Mouse (Mus musculus): ENCODE results near the gene Ackr4. TPM values are rescaled to one million over a fixed set of nuclear protein-coding genes. Genes with fewer than 3 reads are reported as not detected.

Gene Ackr4
- total and polyA plus RNA-seq, 2 experiments from 2014 or later, result 6.7 to 18.8 TPM

DNA sequence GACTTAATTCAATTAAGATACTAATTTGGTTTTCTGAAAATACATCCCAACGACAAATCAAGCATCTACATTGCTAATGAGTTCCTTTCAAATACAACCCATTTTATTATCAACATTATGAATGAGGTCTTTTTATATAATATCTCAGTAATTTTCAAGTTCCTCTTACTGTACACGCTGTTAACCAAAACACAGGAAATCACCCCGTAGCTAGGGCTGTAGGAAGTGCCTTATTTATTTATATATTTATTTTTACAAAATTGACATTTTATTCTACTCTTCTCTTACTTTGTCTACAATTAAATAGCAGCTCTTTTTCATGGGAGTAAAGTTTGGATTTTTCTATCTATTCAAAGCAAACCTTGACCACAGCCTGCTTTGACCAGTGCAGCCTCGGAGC is 87.0 kb downstream of the Ackr4 start:
- H3K36me3 ChIP-seq (replicated peaks; ENCODE audit: control insufficient read depth, insufficient read depth, low read length), result peaks cover 12% of the 10 kb centered on the region
- H3K9me3 ChIP-seq (replicated peaks; ENCODE audit: control insufficient read depth, low read length), result no peaks in the 10 kb centered on the region
- H3K4me1 ChIP-seq (ENCODE audit: control insufficient read depth, insufficient read depth), result no peaks in the 10 kb centered on the region
- no peak overlapping the region for H3K4me3 ChIP-seq (ENCODE audit: low read depth, low read length)
- TF ChIP-seq EP300 (IDR thresholded peaks at IDR 0.05; ENCODE audit: low read depth), result no peak
- no peak for TF ChIP-seq CTCF (IDR thresholded peaks at IDR 0.05; ENCODE audit: low read depth)
- no peaks in the 10 kb centered on the region for H3K27me3 ChIP-seq (ENCODE audit: control insufficient read depth, insufficient read depth, low read length)
- DNase-seq (ENCODE audit: low spot score) (no peak), ATAC-seq (ENCODE audit: insufficient read depth, low read depth) (no peak)
- H3K9ac ChIP-seq (replicated peaks; ENCODE audit: low read depth, low read length), result no peak overlapping the region
- H3K4me2 ChIP-seq (ENCODE audit: low read depth, low read length), result no peak overlapping the region
- no peak overlapping the region for H3K27ac ChIP-seq (ENCODE audit: low read depth)
- 86% methylated on average over 4 of the region's 4 CpGs for WGBS

DNA sequence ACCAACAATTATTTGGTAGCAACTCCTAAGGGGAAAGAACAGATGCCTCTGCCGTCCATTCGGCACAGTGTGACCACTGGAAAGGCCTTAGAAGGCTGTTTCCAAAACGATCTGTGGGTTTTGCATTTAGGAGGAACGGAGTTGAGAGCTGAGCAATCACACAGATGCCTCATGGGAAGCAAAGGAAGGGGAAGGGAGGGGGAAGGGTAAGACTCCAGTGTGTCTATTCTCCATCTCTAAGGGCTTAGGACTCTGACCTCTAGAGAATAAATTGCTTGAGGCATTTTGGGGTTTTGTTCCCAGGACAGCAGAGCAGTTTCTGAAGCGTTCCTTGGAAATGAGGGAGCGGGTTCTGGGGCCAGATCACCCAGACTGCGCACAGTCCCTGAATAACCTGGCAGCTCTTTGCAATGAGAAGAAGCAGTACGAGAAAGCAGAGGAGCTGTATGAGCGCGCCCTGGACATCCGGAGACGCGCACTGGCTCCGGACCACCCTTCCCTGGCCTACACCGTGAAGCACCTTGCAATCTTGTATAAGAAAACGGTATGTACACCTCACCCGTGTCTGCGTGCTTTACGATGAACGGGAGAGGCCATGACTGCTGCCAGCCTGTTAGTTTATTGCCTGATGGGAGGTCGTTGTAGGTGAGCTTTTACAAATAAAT is 87.6 kb downstream of the Ackr4 start:
- TF ChIP-seq EP300 (IDR thresholded peaks at IDR 0.05; ENCODE audit: low read depth), result no peak
- TF ChIP-seq CTCF (IDR thresholded peaks at IDR 0.05; ENCODE audit: low read depth), result no peak
- H3K27ac ChIP-seq (ENCODE audit: low read depth), result no peak overlapping the region
- H3K9ac ChIP-seq (replicated peaks; ENCODE audit: low read depth, low read length), result no peak overlapping the region
- peaks cover 12% of the 10 kb centered on the region for H3K36me3 ChIP-seq (replicated peaks; ENCODE audit: control insufficient read depth, insufficient read depth, low read length)
- H3K4me3 ChIP-seq (ENCODE audit: low read depth, low read length), result no peak overlapping the region
- no peaks in the 10 kb centered on the region for H3K4me1 ChIP-seq (ENCODE audit: control insufficient read depth, insufficient read depth)
- no peak overlapping the region for H3K4me2 ChIP-seq (ENCODE audit: low read depth, low read length)
- no peaks in the 10 kb centered on the region for H3K27me3 ChIP-seq (ENCODE audit: control insufficient read depth, insufficient read depth, low read length)
- H3K9me3 ChIP-seq (replicated peaks; ENCODE audit: control insufficient read depth, low read length), result no peaks in the 10 kb centered on the region
- 90% methylated on average over 21 of the region's 21 CpGs for WGBS
- ATAC-seq (ENCODE audit: insufficient read depth, low read depth), result no peak
- no peak for DNase-seq (ENCODE audit: low spot score)

DNA sequence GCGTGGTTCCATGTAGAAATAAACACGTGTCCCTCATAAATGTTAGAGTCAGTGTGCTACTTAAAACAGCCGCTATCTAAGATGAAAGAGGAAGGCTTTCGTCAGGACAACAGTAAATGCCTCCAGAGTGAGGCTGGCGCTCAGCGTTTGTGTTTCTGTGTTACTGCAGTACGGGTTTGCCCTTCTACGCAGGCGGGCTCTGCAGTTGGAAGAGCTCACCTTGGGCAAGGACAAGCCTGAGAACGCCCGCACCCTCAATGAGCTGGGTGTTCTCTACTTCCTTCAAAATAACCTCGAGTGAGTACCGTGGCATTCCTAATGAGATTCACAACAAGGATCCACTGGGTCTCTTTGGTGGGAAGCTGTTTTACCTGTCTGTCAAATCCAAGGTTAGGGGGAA is 88.5 kb downstream of the Ackr4 start:
- H3K9ac ChIP-seq (replicated peaks; ENCODE audit: low read depth, low read length), result no peak overlapping the region
- WGBS, result 67% methylated on average over 13 of the region's 13 CpGs
- TF ChIP-seq CTCF (IDR thresholded peaks at IDR 0.05; ENCODE audit: low read depth) (no peak), EP300 (IDR thresholded peaks at IDR 0.05; ENCODE audit: low read depth) (no peak)
- H3K27ac ChIP-seq (ENCODE audit: low read depth), result peak overlapping the region; percentile 24
- no peaks in the 10 kb centered on the region for H3K27me3 ChIP-seq (ENCODE audit: control insufficient read depth, insufficient read depth, low read length)
- H3K9me3 ChIP-seq (replicated peaks; ENCODE audit: control insufficient read depth, low read length), result no peaks in the 10 kb centered on the region
- H3K4me3 ChIP-seq (ENCODE audit: low read depth, low read length), result no peak overlapping the region
- no peak overlapping the region for H3K4me2 ChIP-seq (ENCODE audit: low read depth, low read length)
- no peak; the same call in 1 of the 2 replicates for ATAC-seq (ENCODE audit: insufficient read depth, low read depth)
- H3K4me1 ChIP-seq (ENCODE audit: control insufficient read depth, insufficient read depth), result no peaks in the 10 kb centered on the region
- H3K36me3 ChIP-seq (replicated peaks; ENCODE audit: control insufficient read depth, insufficient read depth, low read length), result peaks cover 14% of the 10 kb centered on the region
- DNase-seq (ENCODE audit: low spot score), result peak; percentile 11

DNA sequence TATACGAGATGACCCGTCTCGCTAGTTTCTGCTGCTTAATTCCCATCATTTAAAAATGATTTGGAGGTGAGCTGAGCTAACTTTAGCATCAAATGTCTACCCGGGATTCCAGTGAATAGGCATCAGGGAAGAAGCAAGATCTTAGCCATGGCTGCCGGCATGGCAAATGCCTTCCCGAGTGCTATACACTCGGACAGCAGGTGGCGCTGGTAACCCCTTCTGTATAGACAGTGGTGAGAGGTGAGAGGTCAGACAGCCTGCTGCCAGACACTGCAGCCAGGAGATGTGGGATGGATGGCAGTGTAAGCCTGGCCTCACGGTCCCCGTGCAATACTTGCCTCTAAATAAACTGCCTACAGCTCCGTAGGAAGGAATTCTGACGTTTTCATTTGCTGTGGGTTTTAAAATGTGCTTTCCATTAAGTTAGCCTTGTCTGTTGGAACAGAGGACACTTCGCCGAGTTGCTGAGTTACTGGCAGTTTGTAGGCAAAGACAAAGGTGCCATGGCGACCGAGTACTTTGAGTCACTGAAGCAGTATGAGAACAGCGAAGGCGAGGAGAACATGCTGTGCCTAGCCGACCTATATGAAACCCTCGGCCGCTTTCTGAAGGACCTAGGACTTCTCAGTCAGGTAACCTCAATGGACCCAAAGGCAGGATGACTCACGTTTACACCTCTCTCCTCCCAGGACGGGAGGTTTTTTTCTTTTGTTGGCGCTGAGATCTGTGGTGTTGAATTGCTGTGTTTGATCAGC is 91.3 kb downstream of the Ackr4 start:
- H3K27me3 ChIP-seq (ENCODE audit: control insufficient read depth, insufficient read depth, low read length), result no peaks in the 10 kb centered on the region
- H3K9ac ChIP-seq (replicated peaks; ENCODE audit: low read depth, low read length), result no peak overlapping the region
- peak; percentile 50 for DNase-seq (ENCODE audit: low spot score)
- H3K36me3 ChIP-seq (replicated peaks; ENCODE audit: control insufficient read depth, insufficient read depth, low read length), result peaks cover 14% of the 10 kb centered on the region; the same call in 1 of the 2 replicates
- H3K4me3 ChIP-seq (ENCODE audit: low read depth, low read length), result no peak overlapping the region
- H3K4me1 ChIP-seq (ENCODE audit: control insufficient read depth, insufficient read depth), result no peaks in the 10 kb centered on the region
- no peak for TF ChIP-seq EP300 (IDR thresholded peaks at IDR 0.05; ENCODE audit: low read depth)
- TF ChIP-seq CTCF (IDR thresholded peaks at IDR 0.05; ENCODE audit: low read depth), result peak; percentile 77
- no peaks in the 10 kb centered on the region for H3K9me3 ChIP-seq (replicated peaks; ENCODE audit: control insufficient read depth, low read length)
- no peak overlapping the region for H3K27ac ChIP-seq (ENCODE audit: low read depth)
- WGBS, result 53% methylated on average over 24 of the region's 24 CpGs
- no peak overlapping the region for H3K4me2 ChIP-seq (ENCODE audit: low read depth, low read length)
- peak; percentile 78 for ATAC-seq (ENCODE audit: insufficient read depth, low read depth)

GRCm38 (mm10) chr9:104034718-104035117 is 92.0 kb downstream of the Ackr4 start:
- H3K36me3 ChIP-seq (replicated peaks; ENCODE audit: control insufficient read depth, insufficient read depth, low read length), result peaks cover 18% of the 10 kb centered on the region
- no peak for TF ChIP-seq CTCF (IDR thresholded peaks at IDR 0.05; ENCODE audit: low read depth)
- no peak for TF ChIP-seq EP300 (IDR thresholded peaks at IDR 0.05; ENCODE audit: low read depth)

More at GRCm38 (mm10) chr9:104034718-104035117, 92.0 kb downstream of the Ackr4 start:
- Histone ChIP-seq H3K9ac (replicated peaks; ENCODE audit: low read depth, low read length) (no peak overlapping the region), H3K27me3 (ENCODE audit: control insufficient read depth, insufficient read depth, low read length) (no peaks in the 10 kb centered on the region), H3K9me3 (replicated peaks; ENCODE audit: control insufficient read depth, low read length) (no peaks in the 10 kb centered on the region), H3K4me1 (ENCODE audit: control insufficient read depth, insufficient read depth) (no peaks in the 10 kb centered on the region), H3K4me2 (ENCODE audit: low read depth, low read length) (no peak overlapping the region), H3K4me3 (ENCODE audit: low read depth, low read length) (no peak overlapping the region), H3K27ac (ENCODE audit: low read depth) (no peak overlapping the region)
- no peak for ATAC-seq (ENCODE audit: insufficient read depth, low read depth)
- no peak for DNase-seq (ENCODE audit: low spot score)
- 85% methylated on average over 6 of the region's 6 CpGs for WGBS

Data from heart, postnatal 0 days (tissue).